In genomic region chr6:32210139-32210538, GRCm38 (mm10) we compare ENCODE assay signal across 28 mouse cellular contexts.
DNase-seq lines count a peak whose midpoint lies in the region; ATAC-seq lines count a peak whose summit lies in the region.
"Had no signal": no experiment of that assay in that cellular context is flagged by ENCODE, and none has a peak within 500 bp of the region (broad histone marks: within the 10 kb centered on the region; RNA-seq: fewer than 3 reads in every experiment).

No protein-coding gene starts in this region.

- WGBS in kidney, embryonic 14.5 days = 59% methylated on average over 7 of the region's 7 CpGs

- H3K27ac ChIP-seq in kidney, embryonic 14.5 days (ENCODE audit: low read depth, low read length) = no peak overlapping the region
- H3K27ac ChIP-seq: embryonic facial prominence, embryonic 13.5 days; forebrain, embryonic 13.5 days; gastrocnemius, adult 2 months; heart, embryonic 10.5 days; hindbrain, embryonic 15.5 days; layer of hippocampus, adult 2 months; limb, embryonic 12.5 days; liver, embryonic 14.5 days; lung, embryonic 15.5 days; midbrain, embryonic 15.5 days; neural tube, embryonic 13.5 days had no signal

- H3K9ac ChIP-seq in kidney, embryonic 14.5 days (ENCODE audit: low read depth, low read length) = no peak overlapping the region
- H3K9ac ChIP-seq: embryonic facial prominence, embryonic 13.5 days; forebrain, embryonic 13.5 days; hindbrain, embryonic 15.5 days; limb, embryonic 12.5 days; liver, embryonic 14.5 days; lung, embryonic 15.5 days; midbrain, embryonic 15.5 days; neural tube, embryonic 13.5 days had no signal

- 0 out of 2 replicates have a peak, but pooled peaks have one; percentile 30 for ATAC-seq in erythroid progenitor cell, adult 5-6 weeks (replicated peaks; ENCODE audit: low FRiP score, poor library complexity, severe bottlenecking)
- ATAC-seq in kidney, embryonic 14.5 days (ENCODE audit: low FRiP score, low TSS enrichment) = 0 out of 2 replicates have a peak, but pooled peaks have one; percentile 24
- ATAC-seq: forebrain, embryonic 13.5 days; intestine, embryonic 16.5 days; midbrain, embryonic 15.5 days had no signal

- no peaks in the 10 kb centered on the region for H3K9me3 ChIP-seq in kidney, embryonic 14.5 days (ENCODE audit: control insufficient read depth, low read length)
- H3K9me3 ChIP-seq: embryonic facial prominence, embryonic 13.5 days; forebrain, embryonic 13.5 days; heart, embryonic 10.5 days; hindbrain, embryonic 15.5 days; limb, embryonic 12.5 days; lung, embryonic 15.5 days; midbrain, embryonic 15.5 days; neural tube, embryonic 13.5 days had no signal

- H3K36me3 ChIP-seq in kidney, embryonic 14.5 days (ENCODE audit: control insufficient read depth, insufficient read depth, low read length) = no peaks in the 10 kb centered on the region
- H3K36me3 ChIP-seq: embryonic facial prominence, embryonic 13.5 days; lung, embryonic 15.5 days; midbrain, embryonic 15.5 days had no signal

- no peaks in the 10 kb centered on the region for H3K4me1 ChIP-seq in kidney, embryonic 14.5 days (ENCODE audit: control insufficient read depth, insufficient read depth, low read length)
- H3K4me1 ChIP-seq: embryonic facial prominence, embryonic 13.5 days; forebrain, embryonic 13.5 days; hindbrain, embryonic 15.5 days; limb, embryonic 12.5 days; lung, embryonic 15.5 days; midbrain, embryonic 15.5 days; neural tube, embryonic 13.5 days had no signal

- H3K4me2 ChIP-seq in kidney, embryonic 14.5 days (replicated peaks; ENCODE audit: low read depth, low read length) = no peak overlapping the region
- H3K4me2 ChIP-seq: embryonic facial prominence, embryonic 13.5 days; forebrain, embryonic 13.5 days; hindbrain, embryonic 15.5 days; limb, embryonic 12.5 days; lung, embryonic 15.5 days; midbrain, embryonic 15.5 days; neural tube, embryonic 13.5 days had no signal

- H3K4me3 ChIP-seq in kidney, embryonic 14.5 days (ENCODE audit: low read length) = no peak overlapping the region
- H3K4me3 ChIP-seq: embryonic facial prominence, embryonic 13.5 days; erythroblast, embryonic 14.5 days; forebrain, embryonic 13.5 days; gastrocnemius, adult 2 months; heart, embryonic 10.5 days; hindbrain, embryonic 15.5 days; layer of hippocampus, adult 2 months; limb, embryonic 12.5 days; lung, embryonic 15.5 days; midbrain, embryonic 15.5 days; neural tube, embryonic 13.5 days had no signal

- DNase-seq in cerebellum, postnatal 10 days = peak; percentile 57 to 61
- DNase-seq in cerebellum, postnatal 36 days = no peak
- peak; percentile 21 to 68 for DNase-seq in kidney, postnatal 36 days
- no peak for DNase-seq in B cell, adult 2 months
- no peak for DNase-seq in gastrocnemius, adult 8-10 months (ENCODE audit: low spot score in 2 of 2)
- DNase-seq: adrenal gland, adult 2 months; cerebellum, adult 11 months; embryo, embryonic 11 days; gastrocnemius, adult 2 months; heart, postnatal 4 days; lung, postnatal 4 days; retina, postnatal 1 day; right cerebral cortex, postnatal 25 days; thymus, postnatal 14 days had no signal

- H3K27me3 ChIP-seq in kidney, embryonic 14.5 days (ENCODE audit: control insufficient read depth, insufficient read depth, low read length) = no peaks in the 10 kb centered on the region
- H3K27me3 ChIP-seq: embryonic facial prominence, embryonic 13.5 days; forebrain, embryonic 13.5 days; hindbrain, embryonic 15.5 days; limb, embryonic 12.5 days; lung, embryonic 15.5 days; midbrain, embryonic 15.5 days; neural tube, embryonic 13.5 days had no signal

Comparison
In these comparisons a context has a peak if more than half of its experiments do, and no peak if none do; other contexts are left out.
1. DNase-seq: peak in cerebellum, postnatal 10 days (2 of 2) and kidney, postnatal 36 days (2 of 2); none in cerebellum, postnatal 36 days (0 of 2), B cell, adult 2 months (0 of 2) and gastrocnemius, adult 8-10 months (0 of 2).